Mouse (Mus musculus) heart, embryonic 11.5 days (tissue): ENCODE data around the gene Kif26b. TPM values are rescaled to one million over a fixed set of nuclear protein-coding genes. Genes with fewer than 3 reads are reported as not detected.

Source experiments
- ATAC-seq: fragments of 200-750 bp; cut with Nextera tagmentation; replicated peaks from 2 replicates; pipeline ENCODE4 v1.8.0; 2017; ENCODE audit warnings: moderate library complexity; ENCODE audit not compliant: insufficient number of reproducible peaks, low FRiP score, low TSS enrichment
- H3K27ac ChIP-seq: fragments of 300-500 bp; sonication (generic); 2 replicates; pipeline ENCODE4 v1.5.1; 2014; ENCODE audit warnings: mild to moderate bottlenecking, low read depth, low read length
- H3K27me3 ChIP-seq: fragments of 300-500 bp; sonication (generic); 2 replicates; pipeline ENCODE4 v1.6.1; 2014; ENCODE audit warnings: mild to moderate bottlenecking, low read length, mixed read lengths; ENCODE audit not compliant: control insufficient read depth, insufficient read depth
- H3K36me3 ChIP-seq: fragments of 300-500 bp; sonication (generic); 2 replicates; pipeline ENCODE4 v1.6.1; 2014; ENCODE audit warnings: mild to moderate bottlenecking, low read length, moderate library complexity, mixed read lengths; ENCODE audit not compliant: control insufficient read depth, insufficient read depth
- H3K4me1 ChIP-seq: fragments of 300-500 bp; sonication (generic); 2 replicates; pipeline ENCODE4 v1.6.1; 2014; ENCODE audit warnings: low read length; ENCODE audit not compliant: control insufficient read depth, insufficient read depth
- H3K4me2 ChIP-seq: fragments of 300-500 bp; sonication (generic); 2 replicates; pipeline ENCODE4 v1.6.1; 2014; ENCODE audit warnings: mild to moderate bottlenecking, moderate library complexity
- H3K4me3 ChIP-seq: fragments of 300-500 bp; sonication (generic); 2 replicates; pipeline ENCODE4 v1.5.1; 2014; ENCODE audit warnings: low read depth, low read length
- H3K9ac ChIP-seq: fragments of 300-500 bp; sonication (generic); 2 replicates; pipeline ENCODE4 v1.6.1; 2014; ENCODE audit warnings: mild to moderate bottlenecking, low read depth, low read length, moderate library complexity
- H3K9me3 ChIP-seq: fragments of 300-500 bp; sonication (generic); replicated peaks from 2 replicates; pipeline ENCODE4 v1.6.1; 2016; ENCODE audit warnings: low read length; ENCODE audit not compliant: control insufficient read depth
- WGBS: fragments of 180-500 bp; shearing (Covaris S2); extraction: QIAGEN DNeasy Blood & Tissue Kit; methylation state at CpG from one replicate; pipeline ENCODE4 v1.1.7; 2014; ENCODE audit not compliant: insufficient replicate concordance; 5-methylcytosine and 5-hydroxymethylcytosine counted together
- polyA plus RNA-seq: library from polyadenylated mRNA; unstranded; fragments of >200 nt; fragmentation: Nextera tagmentation; extraction: Ambion mirVana; gene quantifications from 2 replicates; pipeline ENCODE4 v1.2.1, GENCODE M21; 2014

The Kif26b gene
- polyA plus RNA-seq, 1 experiment from 2014 or later, result 18.9 TPM

DNA sequence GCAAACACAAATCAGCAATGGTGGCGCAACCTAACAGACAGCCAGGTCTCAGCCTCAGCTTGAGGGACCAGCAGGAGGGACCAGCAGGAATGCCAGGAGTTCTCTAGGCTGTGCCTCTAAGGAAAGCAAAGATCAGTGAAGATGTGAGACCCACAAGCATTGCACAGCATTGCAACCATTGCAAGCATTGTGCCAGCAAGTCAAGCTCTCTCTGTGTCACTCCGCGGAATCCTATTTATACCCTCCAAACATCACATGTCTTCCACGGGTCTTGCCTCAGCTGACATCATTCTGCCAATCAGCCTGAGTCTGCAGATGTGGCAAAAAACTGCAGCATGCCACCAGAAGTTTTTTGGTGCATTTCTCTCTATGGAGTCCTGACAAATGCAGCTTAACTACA is 411.4 kb downstream of the Kif26b start:
- Histone ChIP-seq H3K4me3 (no peak overlapping the region), H3K4me1 (no peaks in the 10 kb centered on the region; the same call in 1 of the 2 replicates), H3K4me2 (no peak overlapping the region), H3K27ac (no peak overlapping the region), H3K27me3 (no peaks in the 10 kb centered on the region), H3K36me3 (no peaks in the 10 kb centered on the region), H3K9ac (no peak overlapping the region), H3K9me3 (no peaks in the 10 kb centered on the region)
- 67% methylated on average over 4 of the region's 4 CpGs for WGBS
- ATAC-seq, result no peak

DNA sequence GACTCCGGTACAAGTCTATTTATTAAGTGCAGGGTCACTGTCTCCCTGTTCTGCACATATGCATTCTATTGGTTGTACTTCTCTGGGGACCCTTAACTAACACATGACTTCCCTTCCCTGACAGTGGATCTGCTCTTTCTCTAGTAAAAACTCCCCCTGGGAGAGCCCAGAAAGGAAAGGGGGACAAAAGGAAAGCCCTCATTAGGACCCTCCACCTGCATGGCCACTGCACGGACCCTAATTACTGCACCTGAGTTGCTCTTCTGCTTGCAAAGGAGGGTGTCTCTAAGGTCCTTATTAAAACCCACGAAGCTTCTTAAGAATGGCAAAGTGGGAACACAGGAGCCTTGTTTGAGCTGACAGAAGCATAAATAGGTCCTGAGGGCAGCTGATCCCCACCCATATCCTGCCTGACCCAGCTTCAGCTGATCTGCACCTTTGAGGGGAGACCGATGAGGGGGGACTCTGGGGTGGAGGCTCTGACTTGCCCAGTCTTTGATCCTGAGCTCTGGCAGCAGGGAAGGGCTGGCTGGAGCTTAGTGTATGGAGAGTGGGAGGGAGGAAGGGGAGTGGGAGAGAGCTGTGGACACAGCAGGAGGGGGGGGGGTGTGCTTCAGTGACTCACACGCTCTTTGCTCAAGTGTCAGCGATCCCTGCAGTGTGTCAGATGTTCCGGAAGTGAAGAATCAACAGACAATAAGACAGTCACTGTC is 413.5 kb downstream of the Kif26b start:
- 43% methylated on average over 7 of the region's 7 CpGs for WGBS
- no peak for ATAC-seq

DNA sequence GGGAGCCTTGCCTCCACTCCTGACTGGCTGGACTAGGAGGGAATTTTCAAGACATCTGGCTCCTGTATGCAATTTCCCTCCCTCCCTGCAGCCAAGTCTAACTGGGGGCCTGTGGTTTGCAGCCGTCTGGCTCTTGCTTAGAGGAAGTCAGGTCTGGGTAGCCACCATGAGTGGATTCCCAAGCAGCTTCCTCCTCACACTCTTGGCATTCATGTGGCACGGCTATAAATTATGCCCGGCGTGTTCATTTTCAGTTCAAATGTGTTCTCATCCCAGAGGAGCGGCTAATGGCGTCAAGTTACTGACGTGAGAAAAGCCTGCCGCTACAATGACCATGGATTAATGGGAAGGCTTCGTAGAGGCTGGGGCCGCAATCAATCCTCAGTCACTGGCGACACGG is 424.0 kb downstream of the Kif26b start:
- no peak for ATAC-seq
- Histone ChIP-seq H3K4me1 (no peaks in the 10 kb centered on the region), H3K4me2 (no peak overlapping the region), H3K27ac (no peak overlapping the region), H3K9ac (no peak overlapping the region), H3K4me3 (no peak overlapping the region), H3K27me3 (no peaks in the 10 kb centered on the region), H3K36me3 (no peaks in the 10 kb centered on the region), H3K9me3 (peaks cover 5% of the 10 kb centered on the region; the same call in 1 of the 2 replicates)
- 78% methylated on average over 12 of the region's 12 CpGs for WGBS

More for the DNA sequence above, 413.5 kb downstream of the Kif26b start:
- no peaks in the 10 kb centered on the region for H3K36me3 ChIP-seq
- H3K9me3 ChIP-seq, result no peaks in the 10 kb centered on the region
- H3K4me2 ChIP-seq, result no peak overlapping the region
- no peak overlapping the region for H3K9ac ChIP-seq
- no peak overlapping the region for H3K4me3 ChIP-seq
- H3K27me3 ChIP-seq, result no peaks in the 10 kb centered on the region
- no peaks in the 10 kb centered on the region; the same call in 1 of the 2 replicates for H3K4me1 ChIP-seq
- no peak overlapping the region for H3K27ac ChIP-seq

DNA sequence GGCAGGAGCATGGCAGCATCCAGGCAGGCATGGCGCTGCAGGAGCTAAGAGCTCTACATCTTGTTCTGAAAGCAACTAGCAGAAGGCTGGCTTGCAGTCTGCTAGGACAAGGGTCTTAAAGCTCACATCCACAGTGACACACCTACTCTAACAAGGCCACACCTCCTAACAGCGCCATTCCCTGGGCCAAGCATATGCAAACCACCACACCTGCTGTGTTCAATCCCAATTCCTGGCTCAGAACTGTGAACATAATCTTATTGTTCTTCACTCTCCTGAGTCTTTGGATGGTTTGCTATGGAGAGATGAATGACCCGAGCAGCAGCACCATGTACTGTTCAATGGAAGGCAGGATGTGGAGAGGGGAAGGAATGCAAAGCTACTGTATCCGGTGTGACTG is 429.7 kb downstream of the Kif26b start:
- WGBS, result 82% methylated on average over 4 of the region's 4 CpGs
- ATAC-seq, result no peak
- no peak overlapping the region for H3K27ac ChIP-seq
- no peak overlapping the region for H3K9ac ChIP-seq
- H3K9me3 ChIP-seq, result no peaks in the 10 kb centered on the region
- no peak overlapping the region for H3K4me2 ChIP-seq
- H3K36me3 ChIP-seq, result no peaks in the 10 kb centered on the region
- H3K4me3 ChIP-seq, result no peak overlapping the region
- H3K27me3 ChIP-seq, result no peaks in the 10 kb centered on the region
- no peaks in the 10 kb centered on the region for H3K4me1 ChIP-seq

DNA sequence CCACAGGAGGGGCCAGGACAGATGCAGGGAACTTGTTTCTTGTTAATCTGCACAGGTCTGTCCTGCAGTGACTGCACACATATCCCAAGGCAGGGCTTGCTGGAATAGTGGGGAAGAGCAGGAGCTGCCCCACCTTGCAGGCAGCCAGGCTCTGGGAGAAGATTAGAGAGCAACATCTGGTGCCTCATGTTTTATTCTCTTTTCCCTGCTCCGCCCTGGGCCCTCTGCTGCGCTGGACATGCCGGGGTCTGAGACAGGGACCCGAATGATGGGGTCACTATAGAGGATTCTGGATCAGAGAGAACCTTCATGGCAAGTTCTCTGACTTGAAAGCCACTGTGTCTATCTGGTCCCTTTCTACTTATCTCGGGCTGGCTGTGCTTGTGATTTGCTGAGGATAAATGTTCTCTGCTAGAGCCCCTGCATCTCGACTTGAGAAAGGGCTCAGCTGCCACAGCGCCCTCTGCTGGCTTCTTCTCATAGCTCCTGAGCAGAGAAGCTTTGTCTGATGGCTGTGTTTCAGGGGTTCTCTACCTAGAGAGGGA is 431.2 kb downstream of the Kif26b start:
- Histone ChIP-seq H3K9me3 (no peaks in the 10 kb centered on the region), H3K27ac (no peak overlapping the region), H3K4me1 (no peaks in the 10 kb centered on the region), H3K36me3 (no peaks in the 10 kb centered on the region), H3K9ac (no peak overlapping the region), H3K4me3 (no peak overlapping the region), H3K4me2 (no peak overlapping the region), H3K27me3 (no peaks in the 10 kb centered on the region)
- WGBS, result 52% methylated on average over 7 of the region's 7 CpGs
- 0 out of 2 replicates have a peak, but pooled peaks have one; percentile 39 for ATAC-seq

DNA sequence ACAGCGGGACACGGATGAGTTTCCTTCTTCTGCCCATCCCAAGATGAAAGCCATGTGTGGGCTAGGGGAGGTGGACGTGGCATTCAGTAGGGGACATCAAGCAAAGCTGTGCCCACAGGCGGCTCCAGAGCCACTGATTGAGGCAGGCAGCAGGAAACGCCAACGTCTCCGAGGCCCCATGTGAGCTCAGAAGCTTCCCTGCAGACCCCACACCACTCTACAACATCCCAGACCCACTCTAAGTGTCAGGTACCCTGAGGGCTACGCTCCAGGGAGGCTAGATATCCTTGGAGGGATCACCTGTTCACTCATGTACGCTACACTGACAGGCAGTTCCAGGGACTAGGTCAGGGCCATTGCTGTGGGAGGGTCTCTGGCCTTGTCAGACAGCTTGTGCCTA is 432.7 kb downstream of the Kif26b start:
- Histone ChIP-seq H3K36me3 (no peaks in the 10 kb centered on the region), H3K9ac (no peak overlapping the region), H3K4me1 (no peaks in the 10 kb centered on the region), H3K27me3 (no peaks in the 10 kb centered on the region), H3K4me3 (no peak overlapping the region), H3K4me2 (no peak overlapping the region), H3K9me3 (no peaks in the 10 kb centered on the region), H3K27ac (no peak overlapping the region)
- 80% methylated on average over 9 of the region's 9 CpGs for WGBS
- ATAC-seq, result no peak

DNA sequence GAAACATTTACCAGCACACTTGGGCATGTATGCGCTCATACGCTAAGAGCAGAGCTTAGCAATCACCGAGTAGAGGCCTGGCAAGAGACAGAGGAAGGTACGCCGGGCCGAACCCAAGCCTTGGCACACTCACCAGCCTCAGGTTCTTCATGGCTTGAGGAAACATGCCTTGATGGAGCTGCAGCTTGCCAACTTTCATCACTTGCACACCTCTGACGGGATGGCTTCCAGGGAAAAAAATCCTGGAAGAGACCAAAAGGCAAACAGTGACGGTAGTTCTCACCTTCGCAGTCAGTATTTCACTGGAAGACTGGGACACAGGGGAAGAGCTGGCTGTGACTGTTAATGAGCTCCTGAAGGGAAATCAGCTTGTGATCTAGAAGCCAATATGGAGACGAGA is 443.1 kb downstream of the Kif26b start:
- no peak overlapping the region for H3K4me2 ChIP-seq
- H3K36me3 ChIP-seq, result no peaks in the 10 kb centered on the region
- H3K9ac ChIP-seq, result no peak overlapping the region
- no peaks in the 10 kb centered on the region for H3K27me3 ChIP-seq
- no peaks in the 10 kb centered on the region for H3K9me3 ChIP-seq
- H3K4me1 ChIP-seq, result no peaks in the 10 kb centered on the region
- no peak for ATAC-seq
- no peak overlapping the region for H3K4me3 ChIP-seq
- H3K27ac ChIP-seq, result no peak overlapping the region
- WGBS, result 81% methylated on average over 10 of the region's 10 CpGs

DNA sequence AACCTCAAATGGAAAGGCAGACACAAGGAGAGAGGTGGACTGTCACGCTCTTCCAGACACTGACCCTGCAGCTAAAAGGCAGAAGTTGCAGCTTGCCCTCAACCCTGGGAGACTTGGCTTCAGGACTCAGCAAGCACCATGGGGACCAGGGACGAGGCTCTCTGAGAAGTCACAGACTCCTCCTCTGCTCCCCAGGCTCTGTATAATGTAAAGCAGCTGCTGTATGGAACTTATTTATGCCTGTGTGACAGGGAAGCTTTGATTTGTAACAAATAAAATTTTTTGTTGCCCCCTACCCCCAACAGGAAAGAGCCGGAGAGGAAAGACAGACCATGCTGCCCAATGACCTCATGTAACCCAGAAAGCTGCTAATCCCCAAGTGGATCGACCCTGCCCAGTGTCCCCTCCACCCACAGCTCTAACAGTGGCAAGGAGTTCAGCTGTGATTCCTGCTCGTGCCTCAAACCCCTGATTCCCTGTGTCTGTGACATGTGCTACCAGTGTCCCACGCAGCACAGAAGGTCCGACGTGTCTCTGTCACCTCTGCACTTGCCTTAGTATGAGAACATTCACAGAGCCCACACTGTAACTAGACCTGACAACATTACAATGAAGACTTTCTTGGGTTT is 449.8 kb downstream of the Kif26b start:
- no peaks in the 10 kb centered on the region for H3K36me3 ChIP-seq
- H3K4me2 ChIP-seq, result no peak overlapping the region
- 55% methylated on average over 8 of the region's 8 CpGs for WGBS
- H3K4me1 ChIP-seq, result no peaks in the 10 kb centered on the region
- ATAC-seq, result no peak
- no peaks in the 10 kb centered on the region for H3K27me3 ChIP-seq
- H3K4me3 ChIP-seq, result no peak overlapping the region
- H3K9ac ChIP-seq, result no peak overlapping the region
- no peak overlapping the region for H3K27ac ChIP-seq
- no peaks in the 10 kb centered on the region for H3K9me3 ChIP-seq

DNA sequence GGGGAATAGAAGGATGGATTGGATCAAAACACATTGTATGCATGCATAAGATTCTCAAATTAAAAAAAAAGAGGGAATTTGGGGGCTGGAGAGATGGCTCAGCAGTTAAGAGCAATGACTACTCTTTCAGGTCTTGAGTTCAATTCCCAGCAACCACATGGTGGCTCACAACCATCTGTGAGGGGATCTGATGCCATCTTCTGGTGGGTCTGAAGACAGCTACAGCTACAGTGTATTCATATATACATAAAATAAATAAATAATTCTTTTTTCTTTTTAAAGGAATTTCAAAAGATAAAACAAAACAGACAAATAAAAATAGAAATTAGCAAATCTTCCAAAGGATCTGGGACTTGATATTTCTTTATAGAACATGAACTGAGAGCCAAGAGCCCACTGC is 451.3 kb downstream of the Kif26b start:
- no peak for ATAC-seq
- Histone ChIP-seq H3K27me3 (no peaks in the 10 kb centered on the region), H3K4me3 (no peak overlapping the region), H3K27ac (no peak overlapping the region), H3K4me1 (no peaks in the 10 kb centered on the region), H3K9ac (no peak overlapping the region), H3K4me2 (no peak overlapping the region), H3K9me3 (no peaks in the 10 kb centered on the region), H3K36me3 (no peaks in the 10 kb centered on the region)
